Mouse (Mus musculus): Measurements from ENCODE around the gene Tbx6. TPM values are rescaled to one million over a fixed set of nuclear protein-coding genes. Genes with fewer than 3 reads are reported as not detected.
"Not testable (repeated sequence)": the region's sequence is repeated elsewhere in the genome, so short reads cannot be mapped to it uniquely, and the experiment has no call there.

Tbx6 gene
- polyA plus RNA-seq, 1 experiment from 2014 or later, result 0.79 TPM

GRCm38 (mm10) chr7:126775185-126775977, 5.9 kb upstream of the Tbx6 start:
- Histone ChIP-seq H3K27me3 (ENCODE audit: control insufficient read depth, insufficient read depth, low read length) (no peaks in the 10 kb centered on the region), H3K4me2 (replicated peaks; ENCODE audit: low read depth, low read length) (no peak overlapping the region), H3K4me3 (ENCODE audit: low read depth, low read length) (no peak overlapping the region), H3K9me3 (ENCODE audit: control insufficient read depth, low read length) (no peaks in the 10 kb centered on the region), H3K4me1 (replicated peaks; ENCODE audit: control insufficient read depth, insufficient read depth, low read length) (peaks cover 10% of the 10 kb centered on the region), H3K9ac (ENCODE audit: low read depth, low read length) (no peak overlapping the region), H3K36me3 (ENCODE audit: control insufficient read depth, insufficient read depth, low read length) (no peaks in the 10 kb centered on the region), H3K27ac (ENCODE audit: low read depth, low read length) (no peak overlapping the region)
- DNase-seq (ENCODE audit: low spot score) (no peak), ATAC-seq (ENCODE audit: low FRiP score) (no peak)
- 83% methylated on average over 10 of the region's 10 CpGs for WGBS

GRCm38 (mm10) chr7:126775978-126776234, 5.4 kb upstream of the Tbx6 start:
- H3K27ac ChIP-seq (ENCODE audit: low read depth, low read length), result peak overlapping the region; percentile 71
- H3K4me3 ChIP-seq (ENCODE audit: low read depth, low read length), result peak overlapping the region; percentile 56; the same call in 1 of the 2 replicates
- no peaks in the 10 kb centered on the region for H3K9me3 ChIP-seq (ENCODE audit: control insufficient read depth, low read length)
- WGBS, result 70% methylated on average over 3 of the region's 3 CpGs
- peaks cover 10% of the 10 kb centered on the region for H3K4me1 ChIP-seq (replicated peaks; ENCODE audit: control insufficient read depth, insufficient read depth, low read length)
- H3K9ac ChIP-seq (ENCODE audit: low read depth, low read length), result peak overlapping the region; percentile 85; the same call in 1 of the 2 replicates
- peak overlapping the region; percentile 95; the same call in 1 of the 2 replicates for H3K4me2 ChIP-seq (replicated peaks; ENCODE audit: low read depth, low read length)
- DNase-seq (ENCODE audit: low spot score) (no peak), ATAC-seq (ENCODE audit: low FRiP score) (no peak)
- H3K27me3 ChIP-seq (ENCODE audit: control insufficient read depth, insufficient read depth, low read length), result no peaks in the 10 kb centered on the region
- no peaks in the 10 kb centered on the region for H3K36me3 ChIP-seq (ENCODE audit: control insufficient read depth, insufficient read depth, low read length)

DNA sequence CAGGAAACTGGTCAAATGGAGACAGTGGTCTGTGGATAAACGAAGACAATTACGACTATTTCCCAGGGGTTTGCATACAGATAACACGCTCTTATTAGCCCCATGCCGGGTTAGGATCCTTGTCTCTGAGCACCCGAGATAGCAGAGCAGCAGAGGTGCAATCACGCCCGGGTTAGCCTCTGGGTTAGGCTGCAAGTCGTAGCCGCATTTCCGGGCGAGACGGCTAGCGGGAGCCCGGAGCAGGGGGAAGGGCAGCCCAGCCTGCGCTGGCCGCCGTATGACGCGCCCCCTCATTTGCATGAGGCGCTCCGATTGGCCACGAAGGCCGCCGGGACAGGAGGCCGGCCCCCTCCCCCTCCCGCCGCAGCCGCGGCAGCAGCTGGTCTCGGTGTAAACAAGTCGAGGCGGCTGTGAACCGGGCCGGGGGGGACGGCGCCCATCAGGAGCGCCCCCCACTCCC, 4.7 kb upstream of the Tbx6 start, which contains the start of gene Ypel3:
TSS of gene Ypel3 (plus strand) at position 358 of the 460 bp plus-strand sequence.
- H3K4me2 ChIP-seq (replicated peaks; ENCODE audit: low read depth, low read length), result peak within 1 kb of the TSS; percentile 95
- peak; percentile 85 for ATAC-seq (ENCODE audit: low FRiP score)
- H3K4me1 ChIP-seq (replicated peaks; ENCODE audit: control insufficient read depth, insufficient read depth, low read length), result peaks cover 10% of the 10 kb centered on the region
- WGBS, result under 1% methylated on average over 28 of the region's 37 CpGs
- peak within 1 kb of the TSS; percentile 56 for H3K4me3 ChIP-seq (ENCODE audit: low read depth, low read length)
- peak within 1 kb of the TSS; percentile 85 for H3K9ac ChIP-seq (ENCODE audit: low read depth, low read length)
- H3K27ac ChIP-seq (ENCODE audit: low read depth, low read length), result peak within 1 kb of the TSS; percentile 71
- no peaks in the 10 kb centered on the region for H3K9me3 ChIP-seq (ENCODE audit: control insufficient read depth, low read length)
- H3K36me3 ChIP-seq (ENCODE audit: control insufficient read depth, insufficient read depth, low read length), result no peaks in the 10 kb centered on the region
- DNase-seq (ENCODE audit: low spot score), result peak; percentile 92
- no peaks in the 10 kb centered on the region for H3K27me3 ChIP-seq (ENCODE audit: control insufficient read depth, insufficient read depth, low read length)

- WGBS, result 40% methylated on average over 7 of the region's 10 CpGs
These were observed 3.8 kb upstream of the Tbx6 start for GRCm38 (mm10) chr7:126777476-126777875.

GRCm38 (mm10) chr7:126778147-126778546, 3.1 kb upstream of the Tbx6 start:
- ATAC-seq (ENCODE audit: low FRiP score), result no peak
- no peak overlapping the region for H3K9ac ChIP-seq (ENCODE audit: low read depth, low read length)
- H3K9me3 ChIP-seq (ENCODE audit: control insufficient read depth, low read length), result no peaks in the 10 kb centered on the region
- no peaks in the 10 kb centered on the region for H3K36me3 ChIP-seq (ENCODE audit: control insufficient read depth, insufficient read depth, low read length)
- no peak for DNase-seq (ENCODE audit: low spot score)
- no peak overlapping the region for H3K27ac ChIP-seq (ENCODE audit: low read depth, low read length)
- H3K4me2 ChIP-seq (replicated peaks; ENCODE audit: low read depth, low read length), result 0 out of 2 replicates have a peak overlapping the region, but pooled peaks have one; percentile 95
- H3K27me3 ChIP-seq (ENCODE audit: control insufficient read depth, insufficient read depth, low read length), result no peaks in the 10 kb centered on the region
- 72% methylated on average over 3 of the region's 3 CpGs for WGBS
- H3K4me1 ChIP-seq (replicated peaks; ENCODE audit: control insufficient read depth, insufficient read depth, low read length), result peaks cover 10% of the 10 kb centered on the region
- H3K4me3 ChIP-seq (ENCODE audit: low read depth, low read length), result no peak overlapping the region

More at GRCm38 (mm10) chr7:126777476-126777875, 3.8 kb upstream of the Tbx6 start:
- H3K4me3 ChIP-seq (ENCODE audit: low read depth, low read length), result peak overlapping the region; percentile 56
- no peak for ATAC-seq (ENCODE audit: low FRiP score)
- H3K9me3 ChIP-seq (ENCODE audit: control insufficient read depth, low read length), result no peaks in the 10 kb centered on the region
- H3K4me2 ChIP-seq (replicated peaks; ENCODE audit: low read depth, low read length), result peak overlapping the region; percentile 95
- H3K36me3 ChIP-seq (ENCODE audit: control insufficient read depth, insufficient read depth, low read length), result no peaks in the 10 kb centered on the region
- H3K27ac ChIP-seq (ENCODE audit: low read depth, low read length), result peak overlapping the region; percentile 42; the same call in 1 of the 2 replicates
- H3K27me3 ChIP-seq (ENCODE audit: control insufficient read depth, insufficient read depth, low read length), result no peaks in the 10 kb centered on the region
- H3K4me1 ChIP-seq (replicated peaks; ENCODE audit: control insufficient read depth, insufficient read depth, low read length), result peaks cover 10% of the 10 kb centered on the region
- no peak for DNase-seq (ENCODE audit: low spot score)
- peak overlapping the region; percentile 85 for H3K9ac ChIP-seq (ENCODE audit: low read depth, low read length)

GRCm38 (mm10) chr7:126779101-126779500, 2.2 kb upstream of the Tbx6 start:
- not testable (repeated sequence) for H3K27me3 ChIP-seq (ENCODE audit: control insufficient read depth, insufficient read depth, low read length); H3K9me3 ChIP-seq (ENCODE audit: control insufficient read depth, low read length); ATAC-seq (ENCODE audit: low FRiP score); H3K4me1 ChIP-seq (replicated peaks; ENCODE audit: control insufficient read depth, insufficient read depth, low read length); H3K4me3 ChIP-seq (ENCODE audit: low read depth, low read length); H3K27ac ChIP-seq (ENCODE audit: low read depth, low read length); H3K9ac ChIP-seq (ENCODE audit: low read depth, low read length); H3K36me3 ChIP-seq (ENCODE audit: control insufficient read depth, insufficient read depth, low read length); H3K4me2 ChIP-seq (replicated peaks; ENCODE audit: low read depth, low read length); DNase-seq (ENCODE audit: low spot score)
- 95% methylated on average over 7 of the region's 7 CpGs for WGBS

DNA sequence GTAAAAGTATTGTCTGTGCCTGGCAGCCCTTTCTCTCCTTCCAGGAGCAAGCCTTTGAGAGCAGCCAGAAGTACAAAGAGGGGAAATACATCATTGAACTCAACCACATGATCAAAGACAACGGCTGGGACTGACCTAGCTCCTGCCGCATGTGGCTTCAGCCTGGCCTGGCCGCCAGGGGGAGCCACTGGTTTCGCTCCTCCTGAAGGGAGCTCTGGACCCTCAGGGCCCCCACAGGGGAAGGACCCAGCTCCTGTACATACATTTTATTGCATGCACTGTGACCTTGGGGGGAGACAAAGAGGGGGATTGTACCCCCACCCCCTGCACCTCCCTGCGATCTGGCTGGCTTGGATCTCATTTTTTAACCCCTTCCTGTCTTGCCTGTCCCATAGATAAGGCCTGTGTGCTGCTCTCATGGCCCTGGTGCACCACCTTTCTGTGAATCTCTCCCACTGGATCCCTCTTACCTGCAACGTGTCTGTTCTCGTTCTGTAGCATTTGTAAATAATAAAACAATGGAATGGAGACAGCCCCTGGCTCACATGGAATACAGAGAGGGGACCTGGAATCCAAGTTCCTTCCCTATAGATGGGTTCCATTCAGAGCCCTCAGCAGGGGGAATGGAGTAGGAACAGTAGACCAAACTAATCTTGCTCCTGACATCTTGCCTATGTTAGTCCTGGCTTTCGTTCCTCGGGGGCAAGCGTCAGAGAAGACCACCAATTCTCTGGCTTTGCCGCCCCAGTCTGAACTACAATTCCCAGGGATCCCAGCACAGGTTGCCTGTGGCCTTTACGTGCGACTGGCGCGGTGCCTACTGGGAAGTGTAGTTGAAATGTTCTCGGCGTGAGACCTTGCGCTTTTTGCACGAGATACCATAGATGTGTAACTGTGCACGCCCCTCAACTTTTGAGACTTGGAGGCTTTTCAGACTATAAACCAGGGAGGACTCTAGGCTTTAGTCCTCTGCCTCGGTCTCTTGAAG, 1.0 kb upstream of the Tbx6 start:
- ATAC-seq (ENCODE audit: low FRiP score), result peak; percentile 77
- Histone ChIP-seq H3K9me3 (ENCODE audit: control insufficient read depth, low read length) (no peaks in the 10 kb centered on the region), H3K9ac (ENCODE audit: low read depth, low read length) (peak overlapping the region; percentile 34), H3K27me3 (ENCODE audit: control insufficient read depth, insufficient read depth, low read length) (no peaks in the 10 kb centered on the region), H3K4me1 (replicated peaks; ENCODE audit: control insufficient read depth, insufficient read depth, low read length) (peaks cover 10% of the 10 kb centered on the region), H3K4me2 (replicated peaks; ENCODE audit: low read depth, low read length) (peak overlapping the region; percentile 92), H3K36me3 (ENCODE audit: control insufficient read depth, insufficient read depth, low read length) (peaks cover 6% of the 10 kb centered on the region; the same call in 1 of the 2 replicates), H3K27ac (ENCODE audit: low read depth, low read length) (peak overlapping the region; percentile 77), H3K4me3 (ENCODE audit: low read depth, low read length) (peak overlapping the region; percentile 43)
- DNase-seq (ENCODE audit: low spot score), result peak; percentile 96
- WGBS, result under 1% methylated on average over 21 of the region's 21 CpGs

- H3K4me3 ChIP-seq (ENCODE audit: low read depth, low read length), result no peak overlapping the region
These were observed 533 bp downstream of the Tbx6 start for GRCm38 (mm10) chr7:126781661-126782370.

More at GRCm38 (mm10) chr7:126781661-126782370, 533 bp downstream of the Tbx6 start:
- H3K9me3 ChIP-seq (ENCODE audit: control insufficient read depth, low read length), result no peaks in the 10 kb centered on the region
- peak overlapping the region; percentile 92 for H3K4me2 ChIP-seq (replicated peaks; ENCODE audit: low read depth, low read length)
- ATAC-seq (ENCODE audit: low FRiP score) (no peak), DNase-seq (ENCODE audit: low spot score) (no peak)
- no peaks in the 10 kb centered on the region for H3K27me3 ChIP-seq (ENCODE audit: control insufficient read depth, insufficient read depth, low read length)
- peaks cover 4% of the 10 kb centered on the region; the same call in 1 of the 2 replicates for H3K4me1 ChIP-seq (replicated peaks; ENCODE audit: control insufficient read depth, insufficient read depth, low read length)
- H3K36me3 ChIP-seq (ENCODE audit: control insufficient read depth, insufficient read depth, low read length), result peaks cover 7% of the 10 kb centered on the region; the same call in 1 of the 2 replicates
- H3K27ac ChIP-seq (ENCODE audit: low read depth, low read length), result no peak overlapping the region
- WGBS, result 34% methylated on average over 11 of the region's 11 CpGs
- no peak overlapping the region; the same call in 1 of the 2 replicates for H3K9ac ChIP-seq (ENCODE audit: low read depth, low read length)
